Mouse (Mus musculus) intestine, embryonic 14.5 days (tissue): ENCODE data around the gene Arhgef15. TPM values are rescaled to one million over a fixed set of nuclear protein-coding genes. Genes with fewer than 3 reads are reported as not detected.
A peak's percentile ranks its signal among the peaks of the same experiment; 100 is the strongest.

Experiments used
- microRNA-seq: library from miRNA; unstranded; fragments of <30 nt; microRNA quantifications from one replicate; pipeline ENCODE4, GENCODE M21; 2016
- polyA plus RNA-seq: library from polyadenylated mRNA; unstranded; fragments of >200 nt; fragmentation: Nextera tagmentation; extraction: Ambion mirVana; gene quantifications from 2 replicates; pipeline ENCODE4 v1.2.1, GENCODE M21; 2014

The Arhgef15 gene
- polyA plus RNA-seq, 1 experiment from 2014 or later = 9.6 TPM

Small RNA genes lying within 50 kb of the gene (microRNA-seq; reads per million reads assigned to microRNA genes)
- 6.8 reads per million, percentile 36 among the genes with 10 or more reads in this experiment for gene Mir3062

Other genes with a start within 250 kb of the Arhgef15 start
- gene Ndel1, start 85.6 kb downstream of the Arhgef15 start, polyA plus RNA-seq = 60.0 and 60.3 TPM in 2 replicates
- 0.07 and 0.11 TPM in 2 replicates for gene Rnf222, start 68.9 kb downstream of the Arhgef15 start, polyA plus RNA-seq
- gene Rpl26, start 55.9 kb downstream of the Arhgef15 start, polyA plus RNA-seq = 1,271 and 1,334 TPM in 2 replicates
- gene Odf4, start 30.4 kb downstream of the Arhgef15 start, polyA plus RNA-seq = 0.22 TPM in 1 of 2 replicates, not detected in the other
- 3.0 and 3.2 TPM in 2 replicates for gene Slc25a35, start 10.7 kb upstream of the Arhgef15 start, polyA plus RNA-seq
- gene Rangrf, start 17.7 kb upstream of the Arhgef15 start, polyA plus RNA-seq = 67.3 and 72.7 TPM in 2 replicates
- 32.9 and 38.7 TPM in 2 replicates for gene Pfas, start 51.0 kb upstream of the Arhgef15 start, polyA plus RNA-seq
- gene Ctc1, start 58.4 kb upstream of the Arhgef15 start, polyA plus RNA-seq = 46.6 and 53.1 TPM in 2 replicates
- gene Aurkb, start 88.2 kb upstream of the Arhgef15 start, polyA plus RNA-seq = 150 and 170 TPM in 2 replicates
- gene Borcs6, start 102.2 kb upstream of the Arhgef15 start, polyA plus RNA-seq = 8.8 TPM in 2 replicates
- gene Tmem107, start 113.3 kb upstream of the Arhgef15 start, polyA plus RNA-seq = 50.1 and 58.9 TPM in 2 replicates
- 76.7 TPM in 2 replicates for gene Vamp2, start 131.0 kb upstream of the Arhgef15 start, polyA plus RNA-seq
- gene Per1, start 137.7 kb upstream of the Arhgef15 start, polyA plus RNA-seq = 10.5 and 13.4 TPM in 2 replicates
- gene Hes7, start 162.9 kb upstream of the Arhgef15 start, polyA plus RNA-seq = 0.28 and 0.32 TPM in 2 replicates
- 0.19 and 0.30 TPM in 2 replicates for gene 9130213A22Rik, start 165.1 kb upstream of the Arhgef15 start, polyA plus RNA-seq
- 0.18 and 0.71 TPM in 2 replicates for gene Aloxe3, start 168.4 kb upstream of the Arhgef15 start, polyA plus RNA-seq
- 0.12 and 0.28 TPM in 2 replicates for gene Alox12b, start 199.5 kb upstream of the Arhgef15 start, polyA plus RNA-seq
- gene Alox8, start 240.4 kb upstream of the Arhgef15 start, polyA plus RNA-seq = 0.13 and 0.15 TPM in 2 replicates